Mouse (Mus musculus) 416B (cell line): Measurements from ENCODE around the gene Nrl.
A peak's percentile ranks its signal among the peaks of the same experiment; 100 is the strongest.

Experiments used
- DNase-seq: peaks from one replicate; pipeline ENCODE4 v3.0.0; 2011; ENCODE audit warnings: low read depth

The Nrl gene

DNA sequence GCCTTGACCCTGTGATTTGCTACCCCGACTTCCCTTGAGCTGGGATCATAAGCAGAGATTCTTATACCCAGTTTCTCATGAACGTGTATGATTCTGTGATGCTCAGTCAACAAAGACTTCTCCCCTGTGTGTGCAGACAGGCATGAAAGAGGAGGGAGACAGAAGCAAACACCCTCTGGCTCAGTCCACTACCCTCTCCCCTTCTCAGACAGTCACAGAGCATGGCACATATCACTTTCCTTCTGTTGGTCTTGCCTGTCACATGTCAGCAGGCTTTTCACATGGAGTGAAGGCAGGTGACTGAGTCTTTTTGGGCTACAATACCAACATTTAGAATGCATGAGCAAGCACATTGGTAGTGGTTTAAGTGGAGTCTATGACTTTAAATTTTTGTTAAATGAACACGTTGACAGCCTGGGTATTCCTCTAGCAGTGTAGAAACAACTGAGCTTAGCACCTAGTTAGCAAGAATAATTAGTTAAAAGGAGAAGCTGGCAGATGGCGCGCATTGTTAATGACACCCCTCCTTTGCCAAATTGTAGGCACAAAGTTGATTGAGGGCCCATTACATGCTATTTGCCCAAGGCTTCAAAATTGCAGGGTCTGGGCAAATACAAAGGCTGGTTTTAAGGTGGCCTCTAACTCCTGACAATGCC lies 40.2 kb downstream of the Nrl start:
- no peak for DNase-seq

DNA sequence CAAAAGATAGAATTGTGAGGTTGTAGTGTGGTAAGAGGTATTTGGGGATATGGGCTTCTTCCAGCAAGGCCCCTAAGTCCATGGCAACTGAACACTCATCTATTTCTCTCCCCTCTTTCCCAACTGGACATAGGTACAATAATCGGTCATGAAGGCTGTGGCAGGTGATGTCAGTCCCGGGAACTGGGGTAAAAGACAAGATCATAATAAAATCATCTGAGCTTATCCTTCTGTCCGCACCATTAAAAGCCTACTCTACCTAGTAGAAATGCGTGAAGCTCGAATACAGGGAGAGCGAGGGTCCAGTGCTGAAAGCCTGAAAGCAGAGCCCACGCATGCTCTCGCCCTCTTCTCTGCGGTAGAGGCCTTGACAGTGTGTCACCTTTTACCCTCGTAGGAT lies 45.2 kb downstream of the Nrl start:
- DNase-seq, result no peak

DNA sequence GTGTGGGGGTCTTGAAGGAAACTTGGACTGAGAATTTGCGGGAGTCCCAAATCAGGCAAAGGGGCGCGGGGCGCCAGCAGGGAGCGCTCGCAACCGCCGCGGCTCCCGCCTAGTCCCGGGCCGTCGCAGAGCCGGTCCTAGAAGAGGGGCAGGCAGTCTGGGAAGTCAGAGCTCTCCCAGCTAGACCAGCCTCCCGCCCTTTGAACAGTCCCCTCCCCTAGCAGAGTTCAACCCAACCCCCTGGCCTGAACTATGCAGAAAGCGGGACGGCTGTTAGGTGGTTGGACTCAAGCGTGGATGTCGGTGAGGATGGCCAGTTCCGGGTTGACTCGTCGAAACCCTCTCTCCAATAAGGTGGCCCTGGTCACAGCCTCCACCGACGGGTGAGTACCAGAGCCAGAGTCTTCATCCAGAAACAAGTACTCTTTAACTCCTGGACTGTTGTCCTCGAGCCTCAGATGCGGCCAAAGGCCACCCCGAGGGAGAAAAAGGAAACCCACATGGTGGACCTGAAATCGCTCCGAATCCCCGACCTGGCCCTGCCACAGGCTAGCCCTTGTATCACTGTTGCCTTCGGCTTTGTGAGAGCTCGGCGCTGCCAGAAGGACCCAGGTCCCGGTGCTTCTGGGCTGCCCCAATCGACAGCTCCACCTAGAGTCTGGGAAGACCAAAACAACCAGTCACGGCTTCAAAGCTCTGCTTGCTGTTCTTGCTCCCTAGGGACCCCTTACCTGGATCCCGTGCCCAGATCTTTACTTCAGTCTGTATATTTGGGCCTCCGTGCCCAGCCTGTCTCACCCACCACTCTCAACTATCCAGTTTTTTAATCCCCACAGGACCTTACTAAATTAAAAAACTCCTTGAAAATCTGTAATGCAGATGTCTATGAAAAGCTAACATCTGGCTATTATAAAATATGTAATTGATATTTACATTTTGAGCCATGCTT lies 45.9 kb downstream of the Nrl start, which contains the start of gene Dhrs4:
Dhrs4 (plus strand) TSS at position 108 of the 949 bp plus-strand sequence.
- DNase-seq, result peak; percentile 91

DNA sequence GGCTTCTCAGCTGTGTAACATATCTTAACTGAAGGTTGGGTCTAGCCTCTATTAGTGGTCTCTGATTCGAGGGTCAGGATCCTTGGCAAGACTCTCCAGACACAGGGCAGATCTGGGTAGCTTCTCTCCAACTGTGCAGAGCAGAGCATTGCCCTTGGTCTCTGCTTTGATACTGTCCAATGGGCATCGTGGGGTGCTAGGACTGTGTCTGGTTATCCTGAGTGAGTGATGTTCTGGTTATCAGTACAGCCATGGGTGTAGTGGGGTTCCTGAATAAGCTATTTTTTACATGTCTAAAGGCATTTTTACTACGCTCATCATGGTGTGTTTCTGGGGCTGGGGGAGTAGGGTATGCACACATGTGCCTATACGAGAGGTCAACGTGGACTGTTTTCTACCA lies 47.0 kb downstream of the Nrl start:
- DNase-seq, result no peak

DNA sequence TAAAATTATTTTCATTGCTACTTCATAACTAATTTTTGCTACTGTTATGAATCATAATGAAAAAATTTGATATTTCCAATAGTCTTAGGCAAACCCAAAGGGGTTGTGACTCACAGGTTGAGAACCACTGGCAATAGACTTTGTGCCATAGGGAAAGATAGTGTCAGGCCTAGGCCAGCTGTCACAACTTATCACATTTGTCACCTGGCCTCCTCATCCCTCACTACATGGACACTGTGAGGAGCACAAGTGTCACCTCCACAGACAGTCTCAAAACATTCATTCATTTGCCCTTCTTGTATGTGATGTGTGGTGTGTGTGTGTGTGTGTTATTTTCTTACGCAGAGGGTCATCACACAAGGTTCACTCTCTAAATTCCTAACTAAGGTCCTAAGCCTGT lies 47.4 kb downstream of the Nrl start:
- DNase-seq, result no peak

GRCm38 (mm10) chr14:55475654-55476053 lies 49.1 kb downstream of the Nrl start:
- DNase-seq, result peak; percentile 21

GRCm38 (mm10) chr14:55470806-55471205 lies 54.0 kb downstream of the Nrl start:
- DNase-seq, result no peak

DNA sequence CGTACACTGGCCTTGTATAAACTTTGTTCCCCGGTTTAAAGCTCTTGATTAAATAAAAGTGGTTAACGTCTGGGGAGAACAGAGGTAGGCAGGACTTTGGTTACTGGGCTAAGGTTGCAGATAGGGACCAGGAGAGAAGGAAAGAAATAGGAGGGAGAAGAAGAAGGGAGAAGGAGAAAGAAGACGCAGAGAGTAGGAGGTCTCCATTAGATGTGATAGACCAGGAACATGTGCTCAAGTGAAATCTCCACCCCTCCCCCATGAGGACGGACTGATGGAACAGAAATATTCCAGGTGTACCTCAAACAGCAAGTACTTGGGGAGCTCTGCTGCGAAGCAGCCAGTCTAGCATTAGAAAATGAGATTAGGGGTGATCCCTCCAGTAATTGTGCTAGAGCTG lies 55.0 kb downstream of the Nrl start:
- no peak for DNase-seq

GRCm38 (mm10) chr14:55469041-55469440 lies 55.7 kb downstream of the Nrl start:
- no peak for DNase-seq
